Mouse (Mus musculus): Measurements from ENCODE around the gene Pld3. TPM values are rescaled to one million over a fixed set of nuclear protein-coding genes. Genes with fewer than 3 reads are reported as not detected.
A peak's percentile ranks its signal among the peaks of the same experiment; 100 is the strongest.
"Not testable (repeated sequence)": the region's sequence is repeated elsewhere in the genome, so short reads cannot be mapped to it uniquely, and the experiment has no call there.

Gene Pld3
- total RNA-seq, 2 experiments from 2014 or later, result 818 to 936 TPM

DNA sequence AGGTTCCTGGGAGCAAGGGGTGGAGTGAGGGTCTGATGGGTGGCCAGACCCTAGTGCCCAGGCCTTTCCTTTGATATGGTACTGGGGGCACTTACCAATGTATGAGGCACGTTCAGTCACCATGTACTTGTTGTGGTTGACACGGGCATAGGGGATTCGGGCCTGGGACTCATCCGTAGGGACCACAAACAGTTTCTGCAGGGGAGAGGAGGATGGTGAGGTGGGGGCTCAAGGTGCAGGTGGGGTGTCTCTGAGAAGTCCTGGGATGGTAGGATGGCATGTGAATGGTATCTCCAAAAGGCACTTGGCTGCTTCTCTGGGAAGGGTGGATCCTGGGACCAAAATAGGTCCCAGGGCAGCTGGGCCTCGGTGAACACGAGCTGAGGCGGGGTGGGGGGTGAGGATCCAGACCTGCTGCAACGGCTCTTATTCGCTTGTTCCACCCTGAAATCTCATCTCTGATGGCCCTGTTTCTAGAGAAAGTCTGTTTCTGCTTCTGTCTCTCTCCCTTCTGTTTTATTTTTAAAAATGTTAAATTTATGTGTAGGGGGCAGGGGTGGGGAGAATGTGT lies 20.5 kb downstream of the Pld3 start:
- DNase-seq (ENCODE audit: low spot score in 2 of 2), result no peak
- intact Hi-C loops (cut with DNase I), result no loop called here

DNA sequence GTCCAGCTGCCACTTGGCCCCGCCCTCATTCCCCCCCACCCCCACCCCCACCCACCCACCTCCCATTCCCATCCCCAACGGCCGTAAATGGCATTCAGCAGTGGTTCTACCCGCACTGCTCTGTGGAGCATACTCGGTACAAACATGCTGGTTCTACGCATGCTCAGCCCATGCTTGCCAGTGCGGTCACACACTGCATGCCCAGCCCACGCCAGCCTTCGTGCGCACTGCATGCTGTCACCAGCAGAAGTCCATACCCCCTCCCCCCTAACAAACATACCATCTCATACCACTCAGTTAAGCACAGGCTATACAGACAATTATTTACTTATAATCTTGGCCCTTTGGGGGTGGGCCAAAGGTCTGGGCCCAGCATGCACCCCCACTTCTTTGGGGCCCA lies 21.3 kb downstream of the Pld3 start:
- DNase-seq (ENCODE audit: low spot score in 2 of 2), result no peak
- intact Hi-C loops (cut with DNase I), result no loop called here

DNA sequence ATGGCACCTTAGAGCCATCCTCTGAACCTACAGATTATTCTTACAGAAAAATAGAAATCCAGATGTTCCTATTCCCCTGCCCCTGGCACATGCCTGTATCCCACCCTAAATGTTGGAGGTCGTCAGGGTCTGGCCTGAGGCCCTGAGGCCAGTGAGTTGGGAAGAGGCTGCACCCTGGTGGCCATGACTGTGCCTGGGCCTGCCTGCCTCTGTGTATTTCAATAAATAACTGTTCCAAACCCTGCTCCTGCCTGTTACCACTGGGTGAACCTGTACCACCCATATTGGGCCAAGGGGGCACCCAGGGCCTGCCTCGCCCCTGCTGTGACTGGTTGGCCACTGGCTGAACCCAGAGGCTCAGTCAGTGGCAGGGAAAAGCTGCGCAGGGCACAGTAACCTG lies 22.1 kb downstream of the Pld3 start:
- no peak for DNase-seq (ENCODE audit: low spot score in 2 of 2)
- intact Hi-C loops (cut with DNase I), result no loop called here

DNA sequence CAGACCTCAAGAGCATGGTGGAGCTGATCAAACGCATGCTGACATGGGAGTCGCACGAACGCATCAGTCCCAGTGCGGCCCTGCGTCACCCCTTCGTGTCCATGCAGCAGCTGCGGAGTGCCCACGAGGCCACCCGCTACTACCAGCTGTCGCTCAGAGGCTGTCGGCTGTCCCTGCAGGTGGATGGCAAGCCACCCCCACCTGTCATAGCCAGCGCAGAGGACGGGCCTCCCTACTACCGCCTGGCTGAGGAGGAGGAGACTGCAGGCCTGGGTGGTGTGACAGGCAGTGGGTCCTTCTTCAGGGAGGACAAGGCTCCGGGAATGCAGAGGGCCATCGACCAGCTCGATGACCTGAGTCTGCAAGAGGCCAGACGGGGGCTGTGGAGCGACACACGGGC lies 23.9 kb downstream of the Pld3 start:
- DNase-seq (ENCODE audit: low spot score in 2 of 2), result no peak
- intact Hi-C loops (cut with DNase I), result loop anchor here (5.0 kb wide), 1 partner anchor 192 kb away; the partner anchor contains the start of gene Ltbp4

DNA sequence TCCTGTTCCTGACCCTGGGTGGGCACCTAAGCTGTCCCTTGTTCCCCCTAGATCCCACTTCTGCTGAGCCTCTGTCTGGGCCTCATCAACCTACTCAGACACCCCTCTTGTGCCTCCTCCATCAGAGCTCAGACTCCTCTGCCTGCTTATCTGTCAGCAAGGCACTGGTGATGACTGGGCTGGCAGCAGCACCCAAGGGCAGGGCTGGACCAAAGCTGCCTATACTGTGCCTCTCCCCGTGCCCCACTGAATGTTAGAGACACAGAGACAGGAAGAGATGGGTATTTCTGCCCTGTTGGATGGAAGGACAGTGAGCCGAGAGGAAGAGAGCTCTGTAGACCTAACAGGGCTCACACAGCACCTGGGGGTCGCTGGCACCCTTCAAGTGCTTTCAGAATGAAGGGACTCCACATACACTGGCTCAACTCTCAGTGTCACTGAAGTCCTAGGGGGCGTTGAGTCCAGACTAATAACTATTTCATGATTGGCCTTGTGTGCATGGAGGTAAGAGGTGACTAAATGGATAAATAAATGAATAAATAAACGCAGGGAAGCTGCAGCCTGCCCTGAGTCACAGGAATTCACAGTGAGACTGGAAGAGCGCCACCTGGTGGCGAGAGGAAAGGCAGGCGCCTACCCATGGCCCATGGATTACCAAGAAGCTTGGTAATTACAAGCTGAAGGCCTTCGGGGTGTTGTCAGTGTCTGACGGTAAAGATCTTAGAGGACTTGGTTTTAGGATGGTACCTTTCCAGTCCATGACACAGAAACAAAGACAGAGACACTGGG lies 26.8 kb downstream of the Pld3 start:
- peak; percentile 76 to 77 for DNase-seq (ENCODE audit: low spot score in 2 of 2)
- intact Hi-C loops (cut with DNase I), result loop anchor here (5.0 kb wide), 1 partner anchor 189 kb away; the partner anchor contains the start of gene Ltbp4

DNA sequence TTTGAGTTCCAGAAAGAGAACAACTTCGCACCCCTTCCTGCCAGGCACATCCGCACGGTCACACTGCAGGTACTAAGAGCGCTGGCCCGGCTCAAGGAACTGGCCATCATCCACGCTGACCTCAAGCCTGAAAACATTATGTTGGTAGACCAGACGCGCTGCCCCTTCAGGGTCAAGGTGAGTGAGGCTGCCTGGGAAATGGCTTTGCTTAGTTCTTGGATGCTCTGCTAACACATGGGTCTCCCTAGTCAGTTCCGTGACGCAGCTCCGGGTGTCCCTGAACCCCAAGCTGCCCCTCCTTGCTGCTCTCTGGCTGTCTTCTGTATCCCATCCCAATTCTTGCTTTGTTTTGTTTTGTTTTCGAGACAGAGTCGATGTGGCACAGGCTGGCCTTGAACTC lies 29.2 kb downstream of the Pld3 start:
- no peak for DNase-seq (ENCODE audit: low spot score in 2 of 2)

DNA sequence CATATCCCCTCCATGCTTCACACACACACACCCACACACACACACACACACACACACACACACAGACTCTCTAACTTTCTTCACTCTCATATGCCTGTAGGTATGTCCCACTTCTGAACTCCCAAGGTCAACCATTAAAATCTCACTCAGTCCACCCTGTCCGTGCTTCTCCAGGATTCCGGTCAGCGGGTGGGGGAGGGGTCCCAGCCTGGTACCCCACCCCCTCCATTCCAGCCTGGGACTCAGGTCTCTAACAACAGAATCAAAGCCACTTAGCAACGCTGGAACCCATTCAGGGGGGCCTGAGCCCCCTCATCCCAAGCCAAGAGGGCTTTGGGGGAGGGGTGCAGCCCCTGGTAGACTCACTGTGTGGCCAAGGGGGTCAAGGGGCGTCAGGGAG lies 30.1 kb downstream of the Pld3 start, which contains the start of gene Hipk4:
Hipk4 (plus strand) TSS at position 301 of the 400 bp plus-strand sequence.
- intact Hi-C loops (cut with DNase I), result no loop called here
- no peak for DNase-seq (ENCODE audit: low spot score in 2 of 2)

More for the DNA sequence above, 29.2 kb downstream of the Pld3 start:
- intact Hi-C loops (cut with DNase I), result no loop called here

- DNase-seq (ENCODE audit: low spot score in 2 of 2), result no peak
- intact Hi-C loops (cut with DNase I), result no loop called here
These were observed 32.4 kb downstream of the Pld3 start for GRCm38 (mm10) chr7:27520599-27520998.

DNA sequence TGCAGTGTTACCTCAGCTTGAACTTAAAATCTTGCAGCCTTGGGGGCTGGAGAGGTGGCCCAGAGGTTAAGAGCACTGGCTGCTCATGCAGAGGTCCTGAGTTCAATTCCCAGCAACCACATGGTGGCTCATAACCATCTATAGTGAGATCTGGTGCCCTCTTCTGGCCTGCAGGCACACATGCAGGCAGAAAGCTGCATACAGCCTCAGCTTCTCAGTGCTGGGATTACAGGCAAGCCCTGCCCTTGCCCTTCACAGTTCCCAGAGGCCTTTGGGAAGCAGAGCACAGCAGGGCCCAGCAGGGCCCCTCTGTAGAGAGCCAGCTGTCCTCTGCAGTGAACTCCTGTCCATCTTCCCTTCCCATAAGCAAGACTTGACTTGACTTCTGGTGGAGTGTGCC lies 32.9 kb downstream of the Pld3 start:
- no peak for DNase-seq (ENCODE audit: low spot score in 2 of 2)

GRCm38 (mm10) chr7:27518314-27518713 lies 34.7 kb downstream of the Pld3 start:
- intact Hi-C loops (cut with DNase I), result no loop called here
- DNase-seq (ENCODE audit: low spot score in 2 of 2), result no peak

More for the DNA sequence above, 32.9 kb downstream of the Pld3 start:
- intact Hi-C loops (cut with DNase I), result no loop called here

GRCm38 (mm10) chr7:27514961-27515360 lies 38.1 kb downstream of the Pld3 start:
- no peak for DNase-seq (ENCODE audit: low spot score in 2 of 2)
- intact Hi-C loops (cut with DNase I), result no loop called here

- no peak for DNase-seq (ENCODE audit: low spot score in 2 of 2)
- intact Hi-C loops (cut with DNase I), result no loop called here
These were observed 42.2 kb downstream of the Pld3 start for GRCm38 (mm10) chr7:27510809-27511208.

DNA sequence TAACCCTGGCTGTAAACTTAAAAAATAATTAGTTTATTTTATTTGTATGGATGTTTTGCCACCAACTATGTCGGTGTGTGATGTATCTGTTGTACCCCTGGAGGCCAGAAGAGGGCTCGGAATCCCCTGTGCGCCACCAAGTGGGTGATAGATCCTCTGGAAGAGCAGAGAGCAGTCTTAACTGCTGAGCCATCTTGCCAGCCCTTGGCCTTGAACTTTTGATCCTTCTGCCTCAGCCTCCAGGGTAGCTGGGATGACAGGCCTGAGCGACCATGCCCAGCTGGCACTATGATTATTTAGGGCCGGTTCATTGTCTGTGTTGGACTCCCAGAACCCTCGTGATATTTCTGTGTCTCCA lies 44.4 kb downstream of the Pld3 start:
- intact Hi-C loops (cut with DNase I), result loop anchor here (1.0 kb wide), 1 partner anchor 35 kb away; the partner anchor contains the start of gene Sertad3

DNA sequence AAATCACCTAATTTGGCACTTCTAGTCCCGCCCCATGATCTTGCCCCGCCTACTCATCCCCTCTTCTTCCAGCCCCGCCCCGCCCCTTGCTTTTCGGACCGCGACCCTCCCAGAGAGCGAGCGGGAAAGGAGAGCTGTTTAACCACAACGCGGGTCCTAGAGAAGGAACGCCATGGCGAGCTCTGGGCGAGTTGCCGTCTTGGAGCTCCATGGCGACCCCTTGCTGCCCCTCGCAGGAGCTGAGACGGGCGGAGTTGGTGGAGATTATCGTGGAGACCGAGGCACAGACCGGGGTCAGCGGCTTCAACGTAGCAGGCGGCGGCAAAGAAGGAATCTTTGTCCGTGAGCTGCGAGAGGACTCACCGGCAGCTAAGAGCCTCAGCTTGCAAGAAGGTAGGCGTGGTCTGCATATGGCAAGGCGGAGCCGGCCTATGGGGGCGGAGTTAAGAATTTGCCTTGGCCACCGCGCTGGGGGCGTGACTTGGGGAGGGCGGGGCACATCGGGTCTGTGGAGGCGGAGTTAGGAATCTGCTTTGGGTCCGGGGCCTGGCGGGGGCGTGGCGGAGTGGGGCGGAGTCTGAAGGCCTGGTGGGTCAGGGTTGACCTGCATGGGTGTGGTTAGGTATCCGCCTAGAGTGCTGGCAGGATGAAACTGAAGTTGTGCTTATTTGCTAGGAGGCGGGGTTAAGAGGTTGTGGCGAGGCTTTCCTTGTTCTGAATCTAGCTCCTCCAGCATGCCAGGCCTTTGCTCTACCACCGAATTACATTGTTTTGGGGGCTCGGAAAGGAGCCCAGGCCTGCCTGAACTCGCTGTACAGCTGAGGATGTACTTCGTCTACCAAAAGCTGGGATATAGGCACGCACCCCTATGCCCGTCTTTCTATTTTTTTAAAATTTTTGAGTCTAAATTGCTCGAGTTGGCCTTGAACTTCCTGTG lies 45.0 kb downstream of the Pld3 start:
- intact Hi-C loops (cut with DNase I), result loop anchor here (1.0 kb wide), 1 partner anchor 35 kb away; the partner anchor contains the start of gene Sertad3
- peak; percentile 86 to 88 for DNase-seq (ENCODE audit: low spot score in 2 of 2)

More for the DNA sequence above, 44.4 kb downstream of the Pld3 start:
- no peak for DNase-seq (ENCODE audit: low spot score in 2 of 2)

- no peak for DNase-seq (ENCODE audit: low spot score in 2 of 2)
- intact Hi-C loops (cut with DNase I), result no loop called here
These were observed 46.1 kb downstream of the Pld3 start for GRCm38 (mm10) chr7:27506765-27507370.

DNA sequence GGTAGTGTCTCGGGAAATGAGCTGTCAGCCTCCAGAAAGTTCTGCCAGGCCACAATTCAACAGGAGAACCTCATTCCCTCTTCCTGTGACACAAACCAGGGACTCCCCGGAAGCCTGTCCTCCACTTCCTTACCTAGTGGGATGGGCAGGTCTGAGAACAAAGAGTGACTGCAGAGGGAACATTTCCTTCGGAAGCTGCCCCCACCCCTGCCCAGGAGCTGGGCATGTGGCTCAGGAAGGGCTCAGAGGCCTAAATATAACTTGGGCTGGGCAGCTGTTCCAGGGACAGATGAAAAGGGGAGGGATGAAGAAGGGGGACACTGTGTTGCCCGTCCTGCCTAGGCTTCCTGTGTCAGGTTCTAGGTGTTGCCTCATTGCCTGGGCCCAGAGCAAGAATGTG lies 51.4 kb downstream of the Pld3 start:
- intact Hi-C loops (cut with DNase I), result no loop called here
- no peak for DNase-seq (ENCODE audit: low spot score in 2 of 2)

GRCm38 (mm10) chr7:27499036-27499435 lies 54.0 kb downstream of the Pld3 start, which contains the start of gene Prx:
Gene Prx (plus strand): TSS chr7:27499324.
- no peak for DNase-seq (ENCODE audit: low spot score in 2 of 2)
- intact Hi-C loops (cut with DNase I), result no loop called here

DNA sequence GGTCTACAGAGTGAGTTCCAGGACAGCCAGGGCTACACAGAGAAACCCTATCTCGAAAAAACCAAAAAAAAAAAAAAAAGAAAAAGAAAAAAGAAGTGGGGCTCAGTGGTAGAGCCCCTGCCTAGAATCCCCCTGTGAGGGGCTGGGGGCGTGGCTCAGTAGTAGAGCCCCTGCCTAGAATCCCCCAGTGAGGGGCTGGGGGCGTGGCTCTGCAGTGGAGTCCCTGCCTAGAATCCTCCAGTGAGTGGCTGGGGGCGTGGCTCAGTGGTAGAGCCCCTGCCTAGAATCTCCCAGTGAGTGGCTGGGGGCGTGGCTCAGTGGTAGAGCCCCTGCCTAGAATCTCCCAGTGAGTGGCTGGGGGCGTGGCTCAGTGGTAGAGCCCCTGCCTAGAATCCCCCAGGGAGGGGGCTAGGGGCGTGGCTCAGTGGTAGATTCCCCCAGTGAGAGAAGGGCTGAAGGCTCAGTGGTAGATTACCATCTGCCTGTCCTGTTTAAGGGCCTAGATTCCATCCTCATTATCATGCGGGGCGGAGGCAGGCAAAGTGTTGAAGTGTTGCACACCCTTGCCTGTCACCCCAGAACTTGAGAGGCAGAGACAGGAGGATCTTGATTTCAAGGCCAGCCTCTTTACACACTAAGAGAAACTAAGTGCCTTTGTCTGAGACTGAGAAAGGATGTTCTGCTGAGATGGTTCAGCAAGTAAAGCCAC lies 58.2 kb downstream of the Pld3 start:
- DNase-seq (ENCODE audit: low spot score in 2 of 2); intact Hi-C loops (cut with DNase I): not testable (repeated sequence)

DNA sequence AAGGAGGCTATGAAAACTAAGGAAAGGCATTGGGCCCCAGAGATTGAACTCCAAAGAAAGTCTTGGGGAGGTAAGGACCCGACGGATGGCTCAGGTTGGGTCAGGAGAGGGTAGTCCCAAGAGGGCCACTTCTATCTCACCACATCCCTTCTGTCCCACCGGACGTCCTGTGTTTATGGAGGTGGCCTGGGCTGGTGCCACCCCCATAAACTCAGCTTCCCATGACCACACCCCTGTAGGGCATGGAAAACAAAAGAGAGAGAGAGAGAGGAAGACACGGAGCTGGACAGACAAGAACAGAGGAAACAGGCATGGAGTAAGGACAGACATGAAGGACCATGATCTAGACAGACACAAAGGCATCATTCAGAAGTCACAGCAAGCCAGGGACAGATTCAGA lies 59.6 kb downstream of the Pld3 start:
- DNase-seq (ENCODE audit: low spot score in 2 of 2), result no peak
- intact Hi-C loops (cut with DNase I), result no loop called here
